Mouse (Mus musculus) urinary bladder, adult 2 months (tissue): Measurements from ENCODE around the gene Sec16b. TPM values are rescaled to one million over a fixed set of nuclear protein-coding genes. Genes with fewer than 3 reads are reported as not detected.

Experiments
- DNase-seq: peaks from one replicate; pipeline ENCODE4 v3.0.0; 2022; ENCODE audit warnings: low spot score
- polyA plus RNA-seq: library from polyadenylated mRNA; depleted of rRNA; stranded (reverse); fragments of >200 nt; gene quantifications from 2 replicates; pipeline ENCODE4 v1.2.3, GENCODE M21; 2012; rRNA removed

Gene Sec16b
- polyA plus RNA-seq, 1 experiment: 7.1 TPM

DNA sequence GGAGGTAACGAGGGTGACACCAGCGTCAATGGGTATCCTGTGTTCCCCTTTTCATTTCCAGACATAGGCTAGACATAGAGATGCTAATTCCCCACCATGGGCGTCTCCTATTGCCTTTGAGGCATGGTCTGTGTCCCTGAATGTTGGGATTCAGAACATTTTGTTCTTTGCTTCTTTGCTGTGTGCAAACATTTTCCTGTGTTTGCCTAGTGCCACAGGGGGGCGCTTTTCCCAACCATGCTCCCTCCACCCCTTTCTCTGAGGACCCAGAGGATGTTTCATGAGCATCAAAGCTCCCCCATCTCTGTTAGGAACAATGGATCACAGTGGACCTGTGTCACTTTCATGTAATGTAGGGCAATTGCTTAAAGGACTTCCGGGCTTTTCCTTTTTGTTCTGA lies 51.6 kb downstream of the Sec16b start:
- no peak for DNase-seq

DNA sequence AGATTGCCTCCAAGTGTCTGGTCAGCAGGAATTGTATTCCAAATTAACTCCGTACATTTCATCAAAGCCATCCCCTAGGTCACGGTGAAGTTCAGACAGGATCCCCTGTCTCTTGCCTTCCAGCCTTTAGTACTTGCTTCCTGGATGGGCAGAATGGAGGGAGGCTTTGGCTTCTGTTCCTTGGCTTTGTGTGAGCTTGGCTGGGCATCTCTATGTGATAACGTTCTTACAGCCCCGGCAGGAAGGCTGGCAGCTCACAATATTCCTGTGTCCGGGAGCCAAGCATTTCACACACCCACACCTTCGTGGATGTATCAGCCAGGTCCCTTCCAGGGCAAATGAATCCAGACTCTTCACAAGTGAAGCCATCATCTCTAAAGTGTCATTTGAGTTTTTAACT lies 53.5 kb downstream of the Sec16b start:
- no peak for DNase-seq

GRCm38 (mm10) chr1:157560654-157561386 lies 54.3 kb downstream of the Sec16b start:
- no peak for DNase-seq

GRCm38 (mm10) chr1:157567819-157568218 lies 61.3 kb downstream of the Sec16b start:
- DNase-seq: no peak

GRCm38 (mm10) chr1:157569263-157570090 lies 62.9 kb downstream of the Sec16b start:
- DNase-seq: no peak

DNA sequence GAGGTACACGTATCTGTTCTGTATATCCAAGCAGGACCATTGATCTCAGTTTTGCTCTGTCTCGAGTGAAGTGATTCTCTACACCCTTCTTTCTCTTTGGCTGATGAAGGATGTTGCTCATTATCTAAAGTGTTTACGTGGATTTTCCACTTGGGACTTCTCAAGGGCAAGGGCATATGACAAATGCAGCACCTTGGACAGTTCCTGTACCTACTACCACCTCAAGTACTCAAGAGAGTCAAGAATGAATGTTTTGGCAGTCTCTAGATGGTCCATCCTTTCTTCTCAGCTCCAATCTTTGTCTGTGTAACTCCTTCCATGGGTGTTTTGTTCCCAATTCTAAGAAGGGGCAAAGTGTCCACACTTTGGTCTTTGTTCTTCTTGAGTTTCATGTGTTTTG lies 68.8 kb downstream of the Sec16b start:
- DNase-seq: no peak

DNA sequence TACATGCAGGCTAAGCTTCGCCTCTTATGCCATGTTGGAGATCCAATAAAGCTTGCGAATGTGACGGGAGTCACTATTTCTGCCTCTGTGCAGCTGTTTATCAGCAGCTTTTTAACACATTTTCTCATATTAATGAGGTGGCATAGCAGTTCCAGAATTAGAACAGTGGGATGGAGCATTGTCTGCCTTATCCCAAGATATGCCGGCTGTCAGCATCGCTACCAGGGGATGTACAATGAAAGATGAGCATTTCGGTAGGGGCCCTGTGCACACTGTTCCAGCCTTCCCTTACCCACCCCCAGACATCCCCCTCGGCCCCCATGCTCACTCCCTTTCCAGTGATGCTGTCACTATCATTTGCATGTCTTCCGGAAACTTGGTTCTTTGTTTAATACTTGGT lies 71.8 kb downstream of the Sec16b start:
- no peak for DNase-seq

GRCm38 (mm10) chr1:157586556-157586955 lies 80.0 kb downstream of the Sec16b start:
- no peak for DNase-seq

DNA sequence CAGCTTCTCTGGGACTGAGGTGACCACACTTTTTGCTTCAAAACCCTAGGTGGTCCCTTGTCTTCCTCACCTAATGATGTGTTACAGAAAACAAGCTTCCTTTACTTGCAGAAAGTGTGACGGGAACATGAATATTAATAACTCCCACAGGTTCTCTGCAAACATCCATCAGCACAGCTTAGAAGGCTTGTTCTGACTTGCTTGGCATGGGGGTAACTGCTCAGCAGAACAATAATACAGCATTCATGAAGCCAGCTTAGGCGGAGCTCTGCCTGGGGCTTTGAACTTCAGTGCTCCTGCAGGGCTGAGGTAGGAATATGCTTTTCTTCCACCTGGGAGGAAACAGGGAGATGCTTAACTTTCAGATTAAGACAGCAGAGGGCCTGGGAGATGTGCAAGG lies 85.5 kb downstream of the Sec16b start:
- no peak for DNase-seq

DNA sequence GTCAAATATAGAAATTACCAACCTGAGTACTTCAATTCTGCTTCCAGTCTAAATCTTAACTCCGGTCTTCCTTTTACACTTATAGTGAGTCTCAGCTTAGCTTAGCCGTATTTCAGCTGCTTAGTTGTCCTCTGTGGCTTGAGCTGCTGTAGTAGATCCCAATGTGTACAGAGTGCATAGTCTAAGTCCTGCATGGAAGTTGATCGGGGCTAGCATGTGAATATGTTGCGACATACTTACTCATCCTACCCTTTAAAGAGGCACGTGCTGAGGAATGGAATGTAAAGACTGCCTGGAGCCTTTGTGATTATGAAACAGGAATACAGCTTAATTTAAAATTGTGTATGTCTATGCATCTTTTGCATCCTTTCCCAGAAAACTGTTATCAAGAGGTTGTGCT lies 88.0 kb downstream of the Sec16b start:
- no peak for DNase-seq

DNA sequence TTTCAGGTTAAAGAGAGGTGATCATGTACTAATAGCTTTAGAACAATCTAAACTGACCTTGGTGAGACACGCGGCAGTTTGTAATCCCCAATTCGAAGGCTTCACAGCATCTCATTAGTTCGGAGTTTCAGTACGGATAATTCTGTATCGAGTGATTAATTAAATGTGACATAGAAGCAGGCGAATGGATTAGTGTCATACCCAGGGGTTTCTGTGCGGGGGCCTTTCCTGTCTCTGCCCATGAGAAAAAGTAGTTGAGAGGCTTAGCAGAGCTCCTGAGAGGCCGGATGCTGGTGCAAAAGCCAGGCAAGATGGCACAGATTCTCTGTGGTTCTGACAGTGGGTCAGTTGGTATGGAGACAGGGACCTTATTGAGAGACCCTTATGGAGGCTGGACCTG lies 88.6 kb downstream of the Sec16b start:
- DNase-seq: no peak

DNA sequence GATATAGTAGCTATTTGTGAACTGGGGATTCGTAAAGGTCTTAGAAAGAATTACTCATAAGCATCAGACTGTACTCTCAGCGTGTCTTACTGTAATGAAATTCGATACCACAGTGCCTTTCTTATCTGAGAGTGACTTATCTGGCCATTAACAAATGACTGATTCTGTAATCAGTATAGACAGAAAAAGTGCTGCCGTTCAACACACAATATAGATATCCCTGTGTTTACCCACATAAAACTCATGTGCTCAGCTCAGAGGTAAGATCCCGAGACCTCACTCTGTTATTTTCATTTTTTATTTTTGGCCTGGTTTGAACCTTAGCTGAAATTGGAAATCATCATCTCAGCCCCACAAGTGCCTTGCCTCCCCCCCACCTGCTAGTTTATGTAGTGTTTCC lies 98.0 kb downstream of the Sec16b start:
- DNase-seq: no peak

Other genes starting within 250 kb of the Sec16b start
- 6.1 and 8.6 TPM in 2 replicates for gene Rasal2, start 94.1 kb upstream of the Sec16b start, polyA plus RNA-seq
- 27.7 and 29.0 TPM in 2 replicates for gene Cryzl2, start 48.2 kb upstream of the Sec16b start, polyA plus RNA-seq